Mouse (Mus musculus) testis, adult 2 months (tissue): ENCODE data around the gene Iqgap2. TPM values are rescaled to one million over a fixed set of nuclear protein-coding genes. Genes with fewer than 3 reads are reported as not detected.

Source experiments
- H3K27ac ChIP-seq: fragments of 200-500 bp; 2 replicates; pipeline ENCODE4 v1.5.1; 2012; ENCODE audit warnings: low read depth, low read length; ENCODE audit not compliant: control insufficient read depth, insufficient read depth
- H3K27me3 ChIP-seq: fragments of 200-500 bp; 2 replicates; pipeline ENCODE4 v1.6.1; 2012; ENCODE audit warnings: mild to moderate bottlenecking, low read length, moderate library complexity; ENCODE audit not compliant: control insufficient read depth, insufficient read depth
- H3K36me3 ChIP-seq: fragments of 200-500 bp; 2 replicates; pipeline ENCODE4 v1.6.1; 2012; ENCODE audit warnings: mild to moderate bottlenecking, low read length; ENCODE audit not compliant: control insufficient read depth, insufficient read depth
- H3K4me1 ChIP-seq: fragments of 200-500 bp; 2 replicates; pipeline ENCODE4 v1.6.1; 2012; ENCODE audit warnings: low read length; ENCODE audit not compliant: control insufficient read depth, insufficient read depth
- H3K4me3 ChIP-seq: fragments of 200-500 bp; 2 replicates; pipeline ENCODE4 v1.5.1; 2012; ENCODE audit warnings: low read depth, mild to moderate bottlenecking, low read length, moderate library complexity, mixed read lengths; ENCODE audit not compliant: control insufficient read depth
- CTCF ChIP-seq: fragments of 200-500 bp; IDR thresholded peaks from 2 replicates; pipeline ENCODE4 v1.5.1; 2012; ENCODE audit warnings: low read depth, mild to moderate bottlenecking, inconsistent platforms, low read length, moderate library complexity; ENCODE audit not compliant: control insufficient read depth, insufficient read depth, insufficient replicate concordance
- POLR2A ChIP-seq: fragments of 200-500 bp; IDR thresholded peaks from 2 replicates; pipeline ENCODE4 v1.6.1; 2012; ENCODE audit warnings: low read depth, mild to moderate bottlenecking, inconsistent platforms, low read length, moderate library complexity; ENCODE audit not compliant: control insufficient read depth
- polyA plus RNA-seq: library from polyadenylated mRNA; depleted of rRNA; stranded (reverse); fragments of >200 nt; gene quantifications from 2 replicates; pipeline ENCODE4 v1.2.3, GENCODE M21; 2012

Iqgap2 gene
- polyA plus RNA-seq, 1 experiment = 2.9 TPM

- no peaks in the 10 kb centered on the region for H3K36me3 ChIP-seq
- TF ChIP-seq CTCF (no peak), POLR2A (no peak)
- H3K27me3 ChIP-seq = no peaks in the 10 kb centered on the region
- H3K27ac ChIP-seq = no peak overlapping the region
- no peaks in the 10 kb centered on the region for H3K4me1 ChIP-seq
- no peak overlapping the region for H3K4me3 ChIP-seq
Observed at GRCm38 (mm10) chr13:95829431-95830171, 62.1 kb downstream of the Iqgap2 start.

GRCm38 (mm10) chr13:95828616-95829015, 63.1 kb downstream of the Iqgap2 start:
- no peaks in the 10 kb centered on the region for H3K27me3 ChIP-seq
- TF ChIP-seq CTCF = no peak
- TF ChIP-seq POLR2A = no peak
- H3K27ac ChIP-seq = no peak overlapping the region
- H3K36me3 ChIP-seq = no peaks in the 10 kb centered on the region
- no peaks in the 10 kb centered on the region for H3K4me1 ChIP-seq
- no peak overlapping the region for H3K4me3 ChIP-seq

GRCm38 (mm10) chr13:95826178-95826577, 65.5 kb downstream of the Iqgap2 start:
- TF ChIP-seq CTCF (no peak), POLR2A (no peak)
- H3K4me1 ChIP-seq = no peaks in the 10 kb centered on the region
- H3K4me3 ChIP-seq = no peak overlapping the region
- no peak overlapping the region for H3K27ac ChIP-seq
- no peaks in the 10 kb centered on the region for H3K27me3 ChIP-seq
- H3K36me3 ChIP-seq = no peaks in the 10 kb centered on the region

GRCm38 (mm10) chr13:95822918-95823317, 68.8 kb downstream of the Iqgap2 start:
- H3K4me3 ChIP-seq = no peak overlapping the region
- no peaks in the 10 kb centered on the region for H3K36me3 ChIP-seq
- H3K27me3 ChIP-seq = no peaks in the 10 kb centered on the region
- H3K4me1 ChIP-seq = no peaks in the 10 kb centered on the region
- H3K27ac ChIP-seq = no peak overlapping the region
- TF ChIP-seq POLR2A (no peak), CTCF (no peak)

DNA sequence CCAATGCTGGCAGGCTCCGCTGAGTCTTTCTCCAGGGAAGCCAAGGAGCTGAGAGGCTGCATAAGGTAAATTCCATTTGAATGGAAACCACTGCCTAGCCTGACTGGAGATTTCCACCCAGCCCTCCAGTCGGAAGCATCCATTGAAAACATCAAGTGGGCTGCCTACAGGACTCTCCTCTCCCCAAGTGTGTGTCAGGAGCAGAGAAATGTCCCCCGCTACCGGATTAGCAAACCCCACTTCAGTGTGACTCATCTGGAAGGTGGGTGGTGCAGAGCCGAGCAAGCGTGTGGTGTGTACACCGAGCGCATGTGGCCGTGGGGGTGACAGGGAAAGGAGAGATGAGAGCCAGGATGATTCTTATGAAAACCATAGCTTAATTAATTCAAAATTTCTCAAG, 71.7 kb downstream of the Iqgap2 start:
- H3K4me1 ChIP-seq = no peaks in the 10 kb centered on the region
- H3K4me3 ChIP-seq = no peak overlapping the region
- H3K27ac ChIP-seq = no peak overlapping the region
- H3K36me3 ChIP-seq = no peaks in the 10 kb centered on the region
- H3K27me3 ChIP-seq = no peaks in the 10 kb centered on the region
- no peak for TF ChIP-seq CTCF
- TF ChIP-seq POLR2A = no peak

DNA sequence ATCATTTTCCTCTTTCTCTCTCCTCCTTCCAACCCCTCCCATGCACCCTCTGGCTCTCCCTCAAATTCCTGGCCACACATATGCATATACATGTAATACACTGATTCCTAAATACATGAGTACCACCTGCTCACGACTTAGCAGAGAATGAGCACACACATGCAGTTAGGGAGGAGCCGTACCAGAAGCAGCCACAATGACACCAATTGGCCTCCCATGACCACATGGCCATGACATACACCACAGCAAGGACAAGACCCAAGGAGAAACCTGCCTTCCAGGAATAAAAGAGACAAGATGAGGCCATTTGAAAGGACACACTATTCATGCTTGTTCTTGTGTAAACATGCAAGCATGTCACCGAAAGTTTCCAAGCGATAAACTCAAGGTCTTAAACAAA, 72.8 kb downstream of the Iqgap2 start:
- TF ChIP-seq CTCF (no peak), POLR2A (no peak)
- Histone ChIP-seq H3K4me1 (no peaks in the 10 kb centered on the region), H3K36me3 (no peaks in the 10 kb centered on the region), H3K27me3 (no peaks in the 10 kb centered on the region), H3K4me3 (no peak overlapping the region), H3K27ac (no peak overlapping the region)

GRCm38 (mm10) chr13:95813643-95814042, 78.1 kb downstream of the Iqgap2 start:
- H3K4me1 ChIP-seq = no peaks in the 10 kb centered on the region
- no peaks in the 10 kb centered on the region for H3K36me3 ChIP-seq
- no peak overlapping the region for H3K4me3 ChIP-seq
- TF ChIP-seq POLR2A (no peak), CTCF (no peak)
- H3K27ac ChIP-seq = no peak overlapping the region
- H3K27me3 ChIP-seq = no peaks in the 10 kb centered on the region
